Mouse (Mus musculus): Measurements from ENCODE around the gene Polg2. TPM values are rescaled to one million over a fixed set of nuclear protein-coding genes. Genes with fewer than 3 reads are reported as not detected.

Polg2 gene
- 16.0 and 24.2 TPM in 2 replicates for total RNA-seq (2017)

- ATAC-seq (replicated peaks in 1 of 2; ENCODE audit: insufficient read depth in 1 of 2, low FRiP score in 2 of 2, low TSS enrichment in 1 of 2, low read depth in 1 of 2, poor library complexity in 2 of 2, severe bottlenecking in 2 of 2), result peak; percentile 82 to 90
Measured at GRCm38 (mm10) chr11:106779388-106780088, at the start of gene Polg2. Gene Polg2 (minus strand): TSS chr11:106779537.

GRCm38 (mm10) chr11:106828079-106828478 lies 48.7 kb upstream of the Polg2 start:
- ATAC-seq (replicated peaks in 1 of 2; ENCODE audit: insufficient read depth in 1 of 2, low FRiP score in 2 of 2, low TSS enrichment in 1 of 2, low read depth in 1 of 2, poor library complexity in 2 of 2, severe bottlenecking in 2 of 2), result no peak

DNA sequence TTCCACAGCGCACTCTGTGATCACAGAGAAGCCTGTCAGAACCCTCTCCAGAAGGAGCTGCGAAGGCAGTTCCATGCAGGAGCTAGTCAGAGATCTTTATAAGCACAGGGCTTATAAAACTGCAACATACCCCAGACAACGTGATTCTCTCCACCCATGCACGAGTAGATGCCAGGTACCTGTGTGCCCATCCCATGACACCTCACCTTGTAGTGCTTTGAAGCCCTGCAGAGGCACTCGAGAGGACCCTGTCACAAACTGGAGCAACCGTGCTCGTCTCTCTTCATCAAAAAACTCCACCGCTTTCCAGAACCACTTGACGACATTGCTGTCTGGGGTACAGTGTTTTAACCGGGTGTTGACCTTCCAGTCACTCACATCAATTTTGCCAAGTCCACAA lies 45.1 kb upstream of the Polg2 start:
- no peak for ATAC-seq (replicated peaks in 1 of 2; ENCODE audit: insufficient read depth in 1 of 2, low FRiP score in 2 of 2, low TSS enrichment in 1 of 2, low read depth in 1 of 2, poor library complexity in 2 of 2, severe bottlenecking in 2 of 2)

DNA sequence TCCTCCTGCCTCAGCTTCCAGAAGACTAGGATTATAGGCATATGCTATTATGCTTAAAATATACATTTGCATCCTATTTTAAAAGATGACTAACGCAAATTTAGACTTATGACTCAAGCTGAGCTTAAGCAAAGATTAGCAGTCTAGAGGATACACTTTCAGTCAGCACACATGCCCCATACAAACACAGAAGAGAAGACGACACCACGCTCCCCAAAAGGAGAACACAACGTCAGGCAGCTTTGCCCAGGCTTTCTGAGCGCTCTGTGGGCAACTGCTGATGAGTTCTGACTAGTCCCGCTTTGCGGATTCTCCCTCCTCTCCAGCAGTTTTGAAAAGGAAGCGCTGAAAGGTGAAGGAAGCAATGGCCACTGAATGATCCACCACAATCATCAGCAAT lies 44.4 kb upstream of the Polg2 start:
- no peak for ATAC-seq (replicated peaks in 1 of 2; ENCODE audit: insufficient read depth in 1 of 2, low FRiP score in 2 of 2, low TSS enrichment in 1 of 2, low read depth in 1 of 2, poor library complexity in 2 of 2, severe bottlenecking in 2 of 2)

- no peak for ATAC-seq (replicated peaks in 1 of 2; ENCODE audit: insufficient read depth in 1 of 2, low FRiP score in 2 of 2, low TSS enrichment in 1 of 2, low read depth in 1 of 2, poor library complexity in 2 of 2, severe bottlenecking in 2 of 2)
Measured at GRCm38 (mm10) chr11:106822911-106823310, 43.6 kb upstream of the Polg2 start.

DNA sequence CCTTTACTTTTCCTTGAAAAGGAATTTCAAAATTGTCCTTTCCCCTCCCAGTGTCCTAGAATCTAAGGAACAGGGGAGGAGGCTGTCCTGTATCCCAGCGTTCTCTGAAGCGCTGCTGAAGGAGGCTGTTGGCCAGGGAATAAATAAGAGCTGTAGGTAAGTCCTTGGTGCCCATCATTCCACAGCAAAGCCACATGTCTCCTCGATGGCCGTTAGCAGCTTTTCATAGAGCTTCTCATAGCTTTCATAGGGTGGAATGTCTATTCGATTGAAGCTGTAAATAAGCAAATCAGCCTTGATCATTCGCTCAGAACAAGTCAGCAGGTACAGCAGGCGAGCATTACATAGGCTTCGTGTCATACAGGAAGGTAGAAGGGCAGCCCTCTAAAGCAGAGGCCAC lies 43.2 kb upstream of the Polg2 start:
- ATAC-seq (replicated peaks in 1 of 2; ENCODE audit: insufficient read depth in 1 of 2, low FRiP score in 2 of 2, low TSS enrichment in 1 of 2, low read depth in 1 of 2, poor library complexity in 2 of 2, severe bottlenecking in 2 of 2), result no peak

DNA sequence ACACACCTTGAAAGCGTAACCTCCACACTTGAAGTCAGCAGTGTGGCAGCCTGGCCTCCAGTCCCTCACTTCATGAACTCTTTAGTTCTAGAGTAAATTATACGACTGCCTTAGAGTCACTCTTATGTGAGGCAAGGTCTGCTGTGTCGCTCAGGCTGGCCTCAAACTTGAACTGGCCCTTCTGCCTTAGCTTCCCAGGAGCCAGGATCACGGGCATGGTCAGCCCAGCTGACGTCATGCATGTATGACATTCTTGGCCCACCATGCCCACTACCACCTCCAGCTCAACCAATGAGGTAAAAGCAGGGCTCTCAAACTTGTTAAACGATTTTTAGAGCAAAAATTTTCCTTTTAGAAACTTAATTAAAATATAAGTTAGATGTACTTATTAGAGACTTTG lies 42.1 kb upstream of the Polg2 start:
- ATAC-seq (replicated peaks in 1 of 2; ENCODE audit: insufficient read depth in 1 of 2, low FRiP score in 2 of 2, low TSS enrichment in 1 of 2, low read depth in 1 of 2, poor library complexity in 2 of 2, severe bottlenecking in 2 of 2), result no peak

- ATAC-seq (replicated peaks in 1 of 2; ENCODE audit: insufficient read depth in 1 of 2, low FRiP score in 2 of 2, low TSS enrichment in 1 of 2, low read depth in 1 of 2, poor library complexity in 2 of 2, severe bottlenecking in 2 of 2), result 0 out of 4 replicates have a peak, but pooled peaks of 1 of the 2 experiments have one; percentile 40
Measured at GRCm38 (mm10) chr11:106820972-106821371, 41.6 kb upstream of the Polg2 start.

DNA sequence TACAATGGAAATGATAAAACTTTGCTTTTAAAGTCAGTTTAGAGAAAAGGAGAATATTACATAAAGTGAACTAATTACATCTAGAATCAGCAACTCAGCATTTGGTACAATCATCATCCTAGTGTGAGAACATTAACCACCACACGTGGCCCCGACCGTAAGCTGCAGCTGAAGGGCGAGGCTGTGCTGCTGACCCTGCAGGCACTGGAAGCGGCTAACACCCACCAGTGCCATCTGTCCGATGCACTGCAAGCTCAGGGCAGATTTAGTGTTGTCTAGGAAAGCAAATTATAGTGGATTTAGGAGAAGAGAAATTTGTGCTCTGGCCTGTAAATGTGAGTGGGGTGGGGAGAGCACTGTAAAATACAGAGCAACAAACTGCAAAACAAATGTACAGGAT lies 40.9 kb upstream of the Polg2 start:
- no peak for ATAC-seq (replicated peaks in 1 of 2; ENCODE audit: insufficient read depth in 1 of 2, low FRiP score in 2 of 2, low TSS enrichment in 1 of 2, low read depth in 1 of 2, poor library complexity in 2 of 2, severe bottlenecking in 2 of 2)

DNA sequence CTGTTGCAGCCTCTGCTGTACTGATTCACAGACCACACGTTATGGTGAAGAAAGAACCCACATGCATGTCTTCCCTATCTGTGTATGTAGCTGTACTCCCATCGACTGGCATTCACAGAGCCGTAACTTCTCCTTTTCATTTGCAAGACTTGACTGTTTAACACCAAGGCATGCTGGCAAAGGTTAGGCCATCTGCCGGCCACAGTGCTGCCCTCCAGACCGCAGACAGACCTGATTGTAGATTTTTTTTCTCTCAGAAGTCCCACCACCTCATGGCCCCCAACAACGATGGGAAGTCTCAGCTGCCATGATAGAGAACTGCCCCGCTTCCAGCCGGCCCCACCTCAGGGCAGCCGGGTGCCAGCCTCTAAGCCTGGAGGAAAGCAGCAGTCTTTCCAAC lies 40.3 kb upstream of the Polg2 start:
- ATAC-seq (replicated peaks in 1 of 2; ENCODE audit: insufficient read depth in 1 of 2, low FRiP score in 2 of 2, low TSS enrichment in 1 of 2, low read depth in 1 of 2, poor library complexity in 2 of 2, severe bottlenecking in 2 of 2), result peak in 1 of 2 experiments; percentile 51; a peak in 1 of 4 replicates

GRCm38 (mm10) chr11:106818341-106818740 lies 39.0 kb upstream of the Polg2 start:
- ATAC-seq (replicated peaks in 1 of 2; ENCODE audit: insufficient read depth in 1 of 2, low FRiP score in 2 of 2, low TSS enrichment in 1 of 2, low read depth in 1 of 2, poor library complexity in 2 of 2, severe bottlenecking in 2 of 2), result no peak

DNA sequence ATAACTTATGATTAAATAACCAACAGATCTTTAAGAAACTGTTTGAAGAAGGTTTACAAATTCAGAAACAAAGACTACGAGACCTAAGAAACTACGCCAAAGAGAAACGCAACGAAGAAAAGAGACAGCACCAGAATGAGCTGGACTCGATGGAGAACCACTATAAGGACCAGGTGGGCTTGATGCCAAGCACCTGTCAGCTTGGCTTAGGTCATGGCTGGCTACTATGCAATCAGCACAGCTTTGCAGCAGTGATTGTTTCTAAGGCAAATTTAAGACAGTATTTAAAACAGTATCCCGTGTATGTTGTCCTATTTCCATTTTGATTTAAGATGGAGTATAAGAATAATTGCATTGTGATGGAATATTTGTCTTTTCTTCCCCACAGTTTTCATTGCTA lies 38.5 kb upstream of the Polg2 start:
- ATAC-seq (replicated peaks in 1 of 2; ENCODE audit: insufficient read depth in 1 of 2, low FRiP score in 2 of 2, low TSS enrichment in 1 of 2, low read depth in 1 of 2, poor library complexity in 2 of 2, severe bottlenecking in 2 of 2), result no peak

- ATAC-seq (replicated peaks in 1 of 2; ENCODE audit: insufficient read depth in 1 of 2, low FRiP score in 2 of 2, low TSS enrichment in 1 of 2, low read depth in 1 of 2, poor library complexity in 2 of 2, severe bottlenecking in 2 of 2), result no peak
Measured at GRCm38 (mm10) chr11:106817156-106817555, 37.8 kb upstream of the Polg2 start.

GRCm38 (mm10) chr11:106816316-106816715 lies 37.0 kb upstream of the Polg2 start:
- no peak for ATAC-seq (replicated peaks in 1 of 2; ENCODE audit: insufficient read depth in 1 of 2, low FRiP score in 2 of 2, low TSS enrichment in 1 of 2, low read depth in 1 of 2, poor library complexity in 2 of 2, severe bottlenecking in 2 of 2)

GRCm38 (mm10) chr11:106815761-106816160 lies 36.4 kb upstream of the Polg2 start:
- no peak for ATAC-seq (replicated peaks in 1 of 2; ENCODE audit: insufficient read depth in 1 of 2, low FRiP score in 2 of 2, low TSS enrichment in 1 of 2, low read depth in 1 of 2, poor library complexity in 2 of 2, severe bottlenecking in 2 of 2)

DNA sequence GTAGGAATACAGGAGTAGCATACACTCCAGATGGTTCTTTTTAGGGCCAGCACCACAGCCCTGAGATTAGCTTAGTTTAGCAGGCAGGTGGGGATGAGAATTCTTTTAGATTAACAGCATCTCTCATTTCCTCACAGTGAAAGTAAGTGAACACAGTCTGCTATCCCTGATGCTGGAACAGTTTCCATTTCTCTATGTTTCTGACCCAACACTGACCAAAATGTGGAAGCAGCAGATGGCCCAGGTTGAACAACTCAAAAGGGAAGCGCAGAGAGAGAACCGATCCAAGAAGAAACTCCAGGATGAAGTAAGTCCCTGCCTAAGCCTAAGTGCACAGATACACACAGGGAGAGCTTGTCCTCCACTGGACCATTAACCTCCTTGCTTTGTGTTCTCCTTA lies 36.0 kb upstream of the Polg2 start:
- no peak for ATAC-seq (replicated peaks in 1 of 2; ENCODE audit: insufficient read depth in 1 of 2, low FRiP score in 2 of 2, low TSS enrichment in 1 of 2, low read depth in 1 of 2, poor library complexity in 2 of 2, severe bottlenecking in 2 of 2)

- no peak for ATAC-seq (replicated peaks in 1 of 2; ENCODE audit: insufficient read depth in 1 of 2, low FRiP score in 2 of 2, low TSS enrichment in 1 of 2, low read depth in 1 of 2, poor library complexity in 2 of 2, severe bottlenecking in 2 of 2)
Measured at GRCm38 (mm10) chr11:106814601-106815320, 35.4 kb upstream of the Polg2 start.

- no peak for ATAC-seq (replicated peaks in 1 of 2; ENCODE audit: insufficient read depth in 1 of 2, low FRiP score in 2 of 2, low TSS enrichment in 1 of 2, low read depth in 1 of 2, poor library complexity in 2 of 2, severe bottlenecking in 2 of 2)
Measured at GRCm38 (mm10) chr11:106812410-106813136, 33.2 kb upstream of the Polg2 start.
